ENCODE assay signal across 9 mouse cellular contexts in the genomic region with DNA sequence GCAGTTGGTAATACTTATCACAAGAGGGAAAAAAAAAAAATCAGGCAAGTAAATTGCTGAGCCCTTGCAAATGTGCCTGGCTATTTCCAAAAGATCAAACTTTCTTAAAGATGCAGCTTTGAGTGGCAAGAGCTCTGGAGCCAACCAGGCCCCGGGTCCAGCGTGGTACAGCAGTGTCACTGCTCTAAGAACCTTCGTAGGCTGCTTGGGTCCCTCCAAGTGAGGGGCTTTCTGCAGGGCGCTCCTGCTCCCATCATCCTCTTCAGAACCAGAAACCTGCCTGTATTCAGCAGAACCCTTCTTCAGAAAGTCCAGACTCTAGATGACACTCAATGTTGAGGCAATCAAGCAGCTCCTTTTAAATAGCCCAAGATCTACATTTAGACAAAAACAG. TPM values are rescaled to one million over a fixed set of nuclear protein-coding genes. Genes with fewer than 3 reads are reported as not detected.
DNase-seq lines count a peak whose midpoint lies in the region; ATAC-seq and TF ChIP-seq lines count a peak whose summit lies in the region.
"Had no signal": no experiment of that assay in that cellular context is flagged by ENCODE, and none has a peak within 500 bp of the region (broad histone marks: within the 10 kb centered on the region; RNA-seq: fewer than 3 reads in every experiment).

No protein-coding gene starts in this region.

- H3K27me3 ChIP-seq in heart, postnatal 0 days (ENCODE audit: control insufficient read depth, insufficient read depth, low read length), result peaks cover 59% of the 10 kb centered on the region
- peaks cover 47% of the 10 kb centered on the region for H3K27me3 ChIP-seq in embryonic facial prominence, embryonic 14.5 days (replicated peaks; ENCODE audit: control insufficient read depth, insufficient read depth, low read length)
- peaks cover 31% of the 10 kb centered on the region for H3K27me3 ChIP-seq in intestine, embryonic 15.5 days (replicated peaks)
- H3K27me3 ChIP-seq in midbrain, embryonic 16.5 days (ENCODE audit: control insufficient read depth, insufficient read depth, low read depth, low read length), result peaks cover 18% of the 10 kb centered on the region

- no peak for TF ChIP-seq CTCF in heart, postnatal 0 days (IDR thresholded peaks at IDR 0.05; ENCODE audit: low read depth)

- peak overlapping the region; percentile 49 for H3K4me3 ChIP-seq in heart, postnatal 0 days (ENCODE audit: low read depth, low read length)
- peak overlapping the region; percentile 56 for H3K4me3 ChIP-seq in embryonic facial prominence, embryonic 14.5 days (ENCODE audit: low read depth, low read length)
- H3K4me3 ChIP-seq in intestine, embryonic 15.5 days (replicated peaks), result peak overlapping the region; percentile 43
- H3K4me3 ChIP-seq in midbrain, embryonic 16.5 days (ENCODE audit: low read depth, low read length), result peak overlapping the region; percentile 44
- H3K4me3 ChIP-seq: erythroblast, embryonic 14.5 days had no signal

- no peaks in the 10 kb centered on the region; the same call in 1 of the 2 replicates for H3K4me1 ChIP-seq in heart, postnatal 0 days (ENCODE audit: control insufficient read depth, insufficient read depth)
- H3K4me1 ChIP-seq in embryonic facial prominence, embryonic 14.5 days (ENCODE audit: control insufficient read depth, insufficient read depth, low read length), result 0 out of 2 replicates have a peak, but pooled peaks cover 7% of the 10 kb centered on the region
- peaks cover 15% of the 10 kb centered on the region for H3K4me1 ChIP-seq in intestine, embryonic 15.5 days (replicated peaks)
- peaks cover 8% of the 10 kb centered on the region for H3K4me1 ChIP-seq in midbrain, embryonic 16.5 days (ENCODE audit: control insufficient read depth, insufficient read depth, low read length)

- ATAC-seq in heart, postnatal 0 days (ENCODE audit: insufficient read depth, low read depth), result no peak
- ATAC-seq in embryonic facial prominence, embryonic 14.5 days (ENCODE audit: low read depth), result no peak
- no peak for ATAC-seq in intestine, embryonic 15.5 days
- ATAC-seq in midbrain, embryonic 16.5 days, result peak; percentile 29; the same call in 1 of the 2 replicates
- ATAC-seq in granulocyte monocyte progenitor cell, adult 5-6 weeks (replicated peaks; ENCODE audit: poor library complexity, severe bottlenecking), result no peak

- TF ChIP-seq EP300 in heart, postnatal 0 days (IDR thresholded peaks at IDR 0.05; ENCODE audit: low read depth), result no peak

- intact Hi-C loops in heart, postnatal 14 days (cut with DNase I), result no loop called here

- no peak for DNase-seq in heart, postnatal 0 days (ENCODE audit: low spot score)
- DNase-seq in heart, postnatal 14 days, result no peak
- no peak for DNase-seq in embryonic facial prominence, embryonic 14.5 days (ENCODE audit: low spot score)
- no peak for DNase-seq in c-Kit-positive CD71-positive TER-119-positive erythroid progenitor cells, embryonic 14.5 days (ENCODE audit: low spot score)
- DNase-seq in thymus, postnatal 0 days (ENCODE audit: low spot score), result no peak

- H3K27ac ChIP-seq in heart, postnatal 0 days (ENCODE audit: low read depth), result no peak overlapping the region
- no peak overlapping the region for H3K27ac ChIP-seq in embryonic facial prominence, embryonic 14.5 days (replicated peaks; ENCODE audit: low read depth, low read length)
- H3K27ac ChIP-seq in intestine, embryonic 15.5 days, result no peak overlapping the region
- H3K27ac ChIP-seq in midbrain, embryonic 16.5 days (ENCODE audit: low read length), result no peak overlapping the region

- peak overlapping the region; percentile 65; the same call in 1 of the 2 replicates for H3K4me2 ChIP-seq in heart, postnatal 0 days (ENCODE audit: low read depth, low read length)
- H3K4me2 ChIP-seq in embryonic facial prominence, embryonic 14.5 days (ENCODE audit: low read depth, low read length), result peak overlapping the region; percentile 99
- H3K4me2 ChIP-seq in intestine, embryonic 15.5 days (replicated peaks), result peak overlapping the region; percentile 95
- H3K4me2 ChIP-seq in midbrain, embryonic 16.5 days (ENCODE audit: low read length), result peak overlapping the region; percentile 99

- no peak overlapping the region for H3K9ac ChIP-seq in heart, postnatal 0 days (replicated peaks; ENCODE audit: low read depth, low read length)
- H3K9ac ChIP-seq in embryonic facial prominence, embryonic 14.5 days (ENCODE audit: low read depth, low read length), result peak overlapping the region; percentile 58; the same call in 1 of the 2 replicates
- no peak overlapping the region for H3K9ac ChIP-seq in intestine, embryonic 15.5 days
- H3K9ac ChIP-seq in midbrain, embryonic 16.5 days (ENCODE audit: low read depth, low read length), result peak overlapping the region; percentile 57

- no peaks in the 10 kb centered on the region for H3K36me3 ChIP-seq in heart, postnatal 0 days (replicated peaks; ENCODE audit: control insufficient read depth, insufficient read depth, low read length)
- H3K36me3 ChIP-seq in embryonic facial prominence, embryonic 14.5 days (ENCODE audit: control insufficient read depth, insufficient read depth, low read length), result no peaks in the 10 kb centered on the region
- no peaks in the 10 kb centered on the region for H3K36me3 ChIP-seq in intestine, embryonic 15.5 days
- H3K36me3 ChIP-seq in midbrain, embryonic 16.5 days (ENCODE audit: control insufficient read depth, insufficient read depth, low read length), result no peaks in the 10 kb centered on the region

- 36% methylated on average over 4 of the region's 4 CpGs for WGBS in heart, postnatal 0 days
- 16% methylated on average over 4 of the region's 4 CpGs for whole genome bisulfite sequencing in embryonic facial prominence, embryonic 14.5 days
- 19% methylated on average over 4 of the region's 4 CpGs for WGBS in intestine, embryonic 15.5 days
- WGBS in midbrain, embryonic 16.5 days, result 16% methylated on average over 4 of the region's 4 CpGs

- no peaks in the 10 kb centered on the region for H3K9me3 ChIP-seq in heart, postnatal 0 days (replicated peaks; ENCODE audit: control insufficient read depth, low read length)
- H3K9me3 ChIP-seq in embryonic facial prominence, embryonic 14.5 days (ENCODE audit: control insufficient read depth, low read length), result no peaks in the 10 kb centered on the region
- no peaks in the 10 kb centered on the region for H3K9me3 ChIP-seq in intestine, embryonic 15.5 days
- H3K9me3 ChIP-seq in midbrain, embryonic 16.5 days (replicated peaks; ENCODE audit: control insufficient read depth, low read length, poor library complexity, severe bottlenecking), result no peaks in the 10 kb centered on the region

RNA-seq across cellular contexts. Expression of gene Alkal2, which starts 0.5 kb away (rescaled TPM):
- total RNA-seq in heart, postnatal 0 days (2014; rRNA removed; ENCODE audit: low replicate concordance), result not detected in 2 replicates
- polyA plus RNA-seq in heart, postnatal 0 days (2015; fragmentation: Nextera tagmentation; extraction: Ambion mirVana), result 0.16 TPM in 1 of 2 replicates, not detected in the other
- total RNA-seq in heart, postnatal 14 days (2021), result under 1 TPM; 0.80 to 0.96 TPM
- 4.6 and 5.6 TPM in 2 replicates for polyA plus RNA-seq in embryonic facial prominence, embryonic 14.5 days (2014; fragmentation: Nextera tagmentation; extraction: Ambion mirVana)
- 0.87 and 1.2 TPM in 2 replicates for polyA plus RNA-seq in intestine, embryonic 15.5 days (2015; fragmentation: Nextera tagmentation; extraction: Ambion mirVana)
- 0.20 and 0.51 TPM in 2 replicates for polyA plus RNA-seq in midbrain, embryonic 16.5 days (2015; fragmentation: Nextera tagmentation; extraction: Ambion mirVana)
- total RNA-seq in granulocyte monocyte progenitor cell, adult 5-6 weeks (2014; fragmentation: Nextera tagmentation), result not detected in 2 replicates
- total RNA-seq in granulocyte monocyte progenitor cell, adult 5-6 weeks (2017), result not detected in 2 replicates
- 0.17 TPM in 1 of 2 replicates, not detected in the other for polyA plus RNA-seq in thymus, postnatal 0 days (2015; fragmentation: Nextera tagmentation; extraction: Ambion mirVana)
- polyA plus RNA-seq: erythroblast, embryonic 14.5 days had no signal

RNA-seq across cellular contexts. Expression of gene Acp1, which starts 27.8 kb away (rescaled TPM):
- 24.8 and 25.5 TPM in 2 replicates for total RNA-seq in heart, postnatal 0 days (2014; rRNA removed; ENCODE audit: low replicate concordance)
- 95.4 and 101 TPM in 2 replicates for polyA plus RNA-seq in heart, postnatal 0 days (2015; fragmentation: Nextera tagmentation; extraction: Ambion mirVana)
- 10 to 100 TPM; 30.8 to 38.0 TPM for total RNA-seq in heart, postnatal 14 days (2021)
- polyA plus RNA-seq in embryonic facial prominence, embryonic 14.5 days (2014; fragmentation: Nextera tagmentation; extraction: Ambion mirVana), result 145 and 153 TPM in 2 replicates
- 178 and 179 TPM in 2 replicates for polyA plus RNA-seq in intestine, embryonic 15.5 days (2015; fragmentation: Nextera tagmentation; extraction: Ambion mirVana)
- polyA plus RNA-seq in midbrain, embryonic 16.5 days (2015; fragmentation: Nextera tagmentation; extraction: Ambion mirVana), result 99.7 and 103 TPM in 2 replicates
- total RNA-seq in granulocyte monocyte progenitor cell, adult 5-6 weeks (2014; fragmentation: Nextera tagmentation), result 55.3 and 61.0 TPM in 2 replicates
- 69.7 and 69.8 TPM in 2 replicates for total RNA-seq in granulocyte monocyte progenitor cell, adult 5-6 weeks (2017)
- 116 and 119 TPM in 2 replicates for polyA plus RNA-seq in thymus, postnatal 0 days (2015; fragmentation: Nextera tagmentation; extraction: Ambion mirVana)

RNA-seq across cellular contexts. Expression of gene Sh3yl1, which starts 27.9 kb away (rescaled TPM):
- total RNA-seq in heart, postnatal 0 days (2014; rRNA removed; ENCODE audit: low replicate concordance), result 3.4 TPM in 1 of 2 replicates, not detected in the other
- 3.9 and 4.3 TPM in 2 replicates for polyA plus RNA-seq in heart, postnatal 0 days (2015; fragmentation: Nextera tagmentation; extraction: Ambion mirVana)
- 1 to 10 TPM; 2.4 TPM for total RNA-seq in heart, postnatal 14 days (2021)
- polyA plus RNA-seq in embryonic facial prominence, embryonic 14.5 days (2014; fragmentation: Nextera tagmentation; extraction: Ambion mirVana), result 9.9 and 11.9 TPM in 2 replicates
- 22.9 and 25.3 TPM in 2 replicates for polyA plus RNA-seq in intestine, embryonic 15.5 days (2015; fragmentation: Nextera tagmentation; extraction: Ambion mirVana)
- 59.7 and 65.8 TPM in 2 replicates for polyA plus RNA-seq in midbrain, embryonic 16.5 days (2015; fragmentation: Nextera tagmentation; extraction: Ambion mirVana)
- 0.28 and 2.4 TPM in 2 replicates for total RNA-seq in granulocyte monocyte progenitor cell, adult 5-6 weeks (2014; fragmentation: Nextera tagmentation)
- total RNA-seq in granulocyte monocyte progenitor cell, adult 5-6 weeks (2017), result 1.2 and 3.0 TPM in 2 replicates
- polyA plus RNA-seq in thymus, postnatal 0 days (2015; fragmentation: Nextera tagmentation; extraction: Ambion mirVana), result 4.1 and 5.1 TPM in 2 replicates

Comparison
In these comparisons a context has a peak if more than half of its experiments do, and no peak if none do; other contexts are left out.
1. H3K9ac ChIP-seq: peak in embryonic facial prominence, embryonic 14.5 days (single experiment) and midbrain, embryonic 16.5 days (single experiment); none in heart, postnatal 0 days (single experiment) and intestine, embryonic 15.5 days (single experiment).
2. Peak in every context shown above with its lines, with median percentiles within 50 percentile points of each other: H3K4me2 ChIP-seq and H3K4me3 ChIP-seq.